Mouse (Mus musculus) cerebellum, postnatal 14 days (tissue): ENCODE data around the gene Col2a1.

Experiments used
- DNase-seq, 2 experiments: peaks; one replicate each; pipeline ENCODE4 v3.0.0; 2021; ENCODE audit warnings: mixed read lengths in 2 of 2

The Col2a1 gene

GRCm38 (mm10) chr15:98002113-98002990, 2.1 kb downstream of the Col2a1 start:
- no peak for DNase-seq

- no peak for DNase-seq
Observed at GRCm38 (mm10) chr15:98001321-98002112, 3.0 kb downstream of the Col2a1 start.

DNA sequence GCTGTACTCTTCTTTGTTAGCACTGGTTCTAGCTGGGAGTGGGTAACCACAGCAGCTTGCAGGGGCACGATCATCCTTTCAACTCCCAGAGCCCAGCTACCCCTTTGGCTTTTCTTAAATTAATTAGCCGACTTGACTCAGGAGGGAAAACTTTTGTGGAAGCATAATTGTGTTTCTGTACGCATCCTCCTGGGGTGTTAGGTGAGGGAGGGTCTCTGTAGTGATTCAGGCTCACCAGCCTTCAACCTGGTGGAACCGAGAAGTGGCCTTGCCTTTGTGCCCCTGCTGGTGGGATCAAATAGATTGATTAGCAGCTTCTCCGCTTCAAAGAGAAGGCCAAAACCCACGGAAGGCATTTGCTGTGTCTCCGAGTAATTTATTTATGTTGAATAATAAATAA, 4.5 kb downstream of the Col2a1 start:
- no peak for DNase-seq

GRCm38 (mm10) chr15:97999546-97999945, 4.9 kb downstream of the Col2a1 start:
- no peak for DNase-seq

DNA sequence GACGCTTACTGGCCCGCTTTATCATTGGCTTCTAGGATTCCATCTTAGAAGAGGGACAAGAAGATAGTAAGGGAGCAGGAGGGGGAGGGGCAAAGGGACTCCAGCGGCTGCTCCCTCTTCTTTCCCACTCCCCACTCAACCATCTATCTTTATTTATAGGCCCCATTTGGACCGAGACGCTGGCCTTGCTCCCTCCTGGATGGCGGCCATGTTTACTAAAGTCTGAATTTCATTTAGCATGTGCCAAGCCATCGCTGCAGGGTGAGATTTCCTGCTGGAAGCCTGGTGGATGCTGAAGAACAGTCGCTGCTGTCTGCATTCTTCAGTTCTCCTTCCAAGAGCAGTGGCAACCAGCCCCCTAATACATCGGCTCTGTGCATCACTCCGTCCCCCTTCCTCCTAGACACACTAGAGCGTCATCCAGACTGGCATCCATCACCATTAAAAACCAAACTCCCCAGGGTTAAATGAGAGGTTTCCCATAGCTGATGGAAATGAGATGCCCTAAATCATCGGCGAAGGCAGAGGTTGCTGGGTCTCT, 7.7 kb downstream of the Col2a1 start:
- DNase-seq = peak; percentile 73

DNA sequence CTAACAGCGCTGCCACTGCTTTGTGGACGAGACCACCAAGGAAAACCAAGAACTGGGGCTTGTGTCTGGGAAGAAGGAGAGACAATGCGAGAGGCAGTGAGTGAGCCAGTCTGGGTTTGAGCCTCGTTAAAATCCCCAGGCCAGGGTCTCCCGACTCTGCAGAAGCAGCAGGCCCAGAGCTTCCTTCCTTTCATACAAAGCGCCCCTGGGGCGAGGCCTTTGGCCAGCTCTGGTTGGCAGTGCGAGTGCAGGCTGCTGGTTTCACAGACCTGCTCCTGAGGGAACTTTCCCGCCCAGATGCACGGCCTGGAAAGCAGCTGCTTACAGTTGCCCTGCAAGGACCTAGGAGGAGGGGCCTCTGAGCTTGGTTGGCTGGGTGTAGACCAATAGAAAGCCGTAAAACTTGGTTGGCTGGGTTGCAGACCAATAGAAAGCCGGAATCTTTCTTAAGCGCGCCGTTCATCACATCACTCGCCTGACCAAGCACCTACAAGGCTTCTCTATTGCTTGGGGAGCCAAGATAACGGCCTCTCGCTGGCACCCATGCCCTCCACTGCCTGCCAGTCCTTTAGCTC, 11.7 kb downstream of the Col2a1 start:
- DNase-seq = peak; percentile 82

GRCm38 (mm10) chr15:97992027-97992711, 12.3 kb downstream of the Col2a1 start:
- peak; percentile 24 to 39 for DNase-seq

- no peak for DNase-seq
Observed at GRCm38 (mm10) chr15:97991285-97991895, 13.1 kb downstream of the Col2a1 start.

- no peak for DNase-seq
Observed at GRCm38 (mm10) chr15:97990721-97991120, 13.8 kb downstream of the Col2a1 start.

DNA sequence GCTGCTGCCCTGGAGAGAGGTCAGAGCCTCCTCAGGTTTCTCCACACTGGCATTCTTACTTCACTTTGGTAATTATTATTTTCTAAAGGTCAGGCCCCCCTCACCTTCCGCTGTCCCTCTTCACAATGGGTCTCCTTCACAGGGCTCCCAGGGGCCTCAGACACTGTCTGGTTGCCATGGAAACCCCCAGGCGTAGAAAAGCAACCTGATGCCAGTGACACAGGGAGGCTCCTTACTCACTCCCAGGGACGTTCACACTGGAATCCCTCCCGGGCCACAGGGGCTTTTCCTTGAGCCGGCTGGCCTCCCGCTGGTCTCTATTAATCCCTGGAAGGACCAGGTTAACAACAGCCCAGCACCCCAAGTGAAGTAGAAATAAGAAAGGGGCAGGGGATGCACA, 14.4 kb downstream of the Col2a1 start:
- no peak for DNase-seq

- DNase-seq = no peak
Observed at GRCm38 (mm10) chr15:97989544-97989943, 15.0 kb downstream of the Col2a1 start.

- no peak for DNase-seq
Observed at GRCm38 (mm10) chr15:97981560-97981959, 22.9 kb downstream of the Col2a1 start.

DNA sequence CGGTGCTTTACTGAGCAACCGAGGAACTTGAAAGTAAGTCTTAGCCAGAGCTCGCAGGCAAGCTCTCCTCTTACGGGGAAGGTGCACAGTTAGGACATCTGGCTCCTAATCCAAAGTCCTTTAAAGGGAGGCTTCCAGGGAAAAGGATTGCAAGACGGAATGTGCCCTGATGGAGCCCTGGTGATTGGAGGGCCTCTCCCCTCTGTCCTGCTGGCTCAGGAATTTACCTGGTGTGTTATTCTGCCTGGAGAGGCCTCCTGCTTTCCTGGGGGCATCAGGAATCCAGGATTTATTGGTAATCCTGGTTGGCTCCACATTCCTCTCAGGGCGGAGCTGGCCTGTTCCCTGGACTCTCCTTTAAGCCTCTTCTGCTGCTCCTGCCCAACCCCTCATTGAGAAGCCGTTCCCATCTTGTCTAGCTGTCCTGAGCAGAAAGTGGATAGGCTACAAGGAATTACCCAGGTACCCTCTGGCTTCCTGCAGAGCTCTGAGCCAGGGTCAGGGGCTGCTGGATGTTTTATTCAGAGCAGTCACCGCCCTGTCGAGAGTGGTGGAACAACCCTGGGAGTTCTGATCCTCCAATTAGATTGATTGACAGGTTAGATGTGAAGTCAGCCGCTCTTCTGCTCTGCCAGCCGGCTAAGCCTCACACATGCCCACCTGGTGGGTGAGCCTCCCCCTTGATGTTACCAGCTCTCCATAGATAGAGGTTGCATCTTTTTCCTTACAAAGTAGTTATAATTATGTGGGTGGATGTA, 31.1 kb downstream of the Col2a1 start:
- DNase-seq = no peak

DNA sequence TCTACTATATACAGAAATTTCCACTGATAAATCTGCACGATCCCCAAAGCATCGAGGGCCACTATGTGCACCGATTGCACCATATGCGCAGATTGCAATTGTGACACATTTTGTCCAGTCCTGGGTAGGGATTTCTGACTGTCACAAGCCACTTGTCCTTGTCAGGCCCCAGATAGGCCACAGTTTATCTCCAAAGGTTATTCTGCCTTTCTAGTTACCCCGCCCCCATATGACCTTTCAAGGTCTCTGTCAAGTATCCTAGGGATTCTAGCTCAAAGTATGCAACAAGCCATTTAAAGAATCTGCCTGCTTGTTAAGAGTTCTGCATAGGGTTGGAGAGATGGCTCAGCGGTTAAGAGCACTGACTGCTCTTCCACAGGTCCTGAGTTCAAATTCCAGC, 31.9 kb downstream of the Col2a1 start:
- no peak for DNase-seq

GRCm38 (mm10) chr15:97970299-97970698, 34.2 kb downstream of the Col2a1 start:
- DNase-seq = peak; percentile 49 to 72

- DNase-seq = peak in 1 of 2 experiments; percentile 18
Observed at GRCm38 (mm10) chr15:97965311-97966045, 39.0 kb downstream of the Col2a1 start.

DNA sequence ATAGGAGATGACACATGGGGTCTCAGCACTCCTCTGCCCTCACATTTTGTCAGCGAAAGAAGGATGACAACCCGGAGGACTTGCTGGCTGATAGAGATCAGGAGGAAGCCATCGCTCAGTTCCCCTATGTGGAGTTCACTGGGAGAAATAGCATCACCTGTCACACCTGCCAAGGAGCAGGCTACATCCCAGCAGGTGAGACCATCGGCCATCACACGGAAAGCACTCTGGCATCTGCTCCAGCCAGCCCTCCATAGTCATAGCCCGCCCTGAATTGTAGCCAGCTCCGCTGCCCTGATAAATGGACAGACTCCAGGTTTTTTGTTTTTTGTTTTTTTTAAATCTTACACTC, 39.7 kb downstream of the Col2a1 start:
- peak; percentile 44 to 63 for DNase-seq

GRCm38 (mm10) chr15:97963989-97964835, 40.3 kb downstream of the Col2a1 start, which contains the start of gene Tmem106c:
Gene Tmem106c (plus strand): TSS chr15:97964200.
- peak; percentile 95 to 97 for DNase-seq

DNA sequence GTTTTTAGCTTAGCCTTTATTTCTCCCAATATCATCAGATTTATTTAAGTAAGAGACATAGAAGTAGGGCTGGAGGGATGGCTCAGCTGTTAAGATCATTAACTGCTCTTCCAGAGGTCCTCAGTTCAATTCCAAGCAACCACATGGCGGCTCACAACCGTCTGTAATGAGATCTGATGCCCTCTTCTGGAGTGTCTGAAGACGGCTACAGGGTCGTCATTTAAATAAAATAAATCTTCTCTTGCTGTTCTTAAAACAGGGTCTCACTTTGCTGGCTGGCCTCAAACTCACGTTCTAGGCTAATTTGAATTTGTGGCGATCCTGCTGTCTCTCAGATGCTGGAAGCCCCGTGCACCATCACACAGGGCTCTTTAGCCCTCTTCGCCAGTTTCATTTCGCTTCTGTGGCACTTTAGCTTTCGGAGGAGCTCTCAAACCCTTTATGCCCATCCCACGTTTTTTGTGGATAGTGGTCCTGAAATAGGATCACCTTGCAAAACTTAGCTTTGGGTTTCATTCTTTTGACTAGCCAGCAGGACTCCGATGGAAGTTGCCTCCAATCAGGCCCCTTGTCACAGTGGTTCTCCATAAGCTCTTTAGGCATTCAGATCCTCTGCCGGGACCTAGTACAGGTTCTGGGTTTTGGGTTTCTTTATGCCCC, 41.0 kb downstream of the Col2a1 start:
- DNase-seq = peak in 1 of 2 experiments; percentile 33
